Mouse (Mus musculus) embryonic fibroblast, embryonic 13.5 days (primary cell): Measurements from ENCODE around the gene Gm3194. TPM values are rescaled to one million over a fixed set of nuclear protein-coding genes. Genes with fewer than 3 reads are reported as not detected.
"Not testable (repeated sequence)": the region's sequence is repeated elsewhere in the genome, so short reads cannot be mapped to it uniquely, and the experiment has no call there.

ENCODE experiments used
- H3K27ac ChIP-seq: 2 replicates; pipeline ENCODE4 v1.5.1; 2012; ENCODE audit warnings: low read length, control low read depth, inconsistent platforms; ENCODE audit not compliant: insufficient read depth
- H3K4me1 ChIP-seq: 2 replicates; pipeline ENCODE4 v1.6.1; 2011; ENCODE audit warnings: low read length; ENCODE audit not compliant: control insufficient read depth, insufficient read depth
- H3K4me3 ChIP-seq: 2 replicates; pipeline ENCODE4 v1.5.1; 2011; ENCODE audit warnings: mild to moderate bottlenecking, control low read depth, low read length; ENCODE audit not compliant: insufficient read depth
- polyA plus RNA-seq: library from polyadenylated mRNA; stranded (reverse); fragments of >200 nt; gene quantifications from 2 replicates; pipeline ENCODE4 v1.2.4, GENCODE M21; 2011; ENCODE audit warnings: low read depth; ENCODE audit not compliant: missing spikeins, insufficient read length

Gm3194 gene
- polyA plus RNA-seq, result not detected in 2 replicates

DNA sequence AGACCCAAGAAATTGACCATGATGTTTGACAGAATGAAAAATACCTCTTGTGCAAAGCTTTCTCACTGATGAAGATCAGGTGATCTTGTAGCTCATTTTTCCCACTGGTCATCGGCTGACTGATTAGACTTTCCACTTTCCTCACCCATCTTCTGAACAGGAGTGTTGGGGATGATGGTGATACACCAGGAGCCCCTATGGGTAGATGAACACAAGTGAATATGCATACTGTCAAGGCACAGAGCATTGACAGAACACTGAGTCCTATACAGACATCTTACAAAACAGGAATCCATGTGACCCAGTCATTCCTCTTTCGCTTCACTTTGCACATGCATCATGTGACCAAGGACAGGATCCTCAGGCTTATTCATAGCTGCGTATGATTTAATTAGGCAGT lies at the start of gene Gm3194:
TSS of gene Gm3194 (minus strand) at position 101 of the 400 bp plus-strand sequence.
- not testable (repeated sequence) for H3K27ac ChIP-seq, H3K4me1 ChIP-seq, H3K4me3 ChIP-seq

- not testable (repeated sequence) for H3K4me3 ChIP-seq, H3K27ac ChIP-seq, H3K4me1 ChIP-seq
These were observed 46.1 kb upstream of the Gm3194 start, which contains the start of gene Gm3488 for GRCm38 (mm10) chr14:5501374-5501773. Gm3488 (plus strand) TSS chr14:5501674.

DNA sequence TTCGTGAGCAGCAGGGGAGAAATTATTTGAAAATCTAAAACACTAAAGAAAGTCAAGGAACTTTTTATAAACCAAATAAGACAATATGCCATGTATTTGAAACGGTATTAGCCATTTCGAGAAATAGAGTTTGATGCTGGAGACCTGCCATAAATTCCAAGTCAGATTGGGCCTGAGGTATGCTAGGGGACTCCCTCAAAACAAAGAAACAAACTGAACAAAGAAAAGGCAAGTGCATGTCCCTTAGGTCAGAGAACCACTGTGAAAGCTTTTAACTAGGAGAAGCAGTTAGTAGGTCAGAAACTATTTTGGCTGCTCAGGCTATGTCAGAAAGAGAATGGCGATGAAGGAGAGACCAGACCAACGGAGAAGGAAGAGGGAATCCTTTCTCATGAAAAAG lies 28.6 kb upstream of the Gm3194 start, which contains the start of gene Gm3187:
TSS of gene Gm3187 (plus strand) at position 301 of the 400 bp plus-strand sequence.
- not testable (repeated sequence) for H3K4me3 ChIP-seq, H3K4me1 ChIP-seq, H3K27ac ChIP-seq

- H3K4me1 ChIP-seq, H3K4me3 ChIP-seq, H3K27ac ChIP-seq: not testable (repeated sequence)
These were observed 22.5 kb upstream of the Gm3194 start, which contains the start of gene Gm8246 for GRCm38 (mm10) chr14:5477730-5478129. Gm8246 (minus strand) TSS chr14:5477830.

- not testable (repeated sequence) for H3K27ac ChIP-seq, H3K4me1 ChIP-seq, H3K4me3 ChIP-seq
These were observed 5.2 kb upstream of the Gm3194 start for GRCm38 (mm10) chr14:5460469-5460868.

GRCm38 (mm10) chr14:5388949-5389348 lies 66.3 kb downstream of the Gm3194 start, which contains the start of gene Gm3500:
Gm3500 (minus strand) TSS chr14:5389049.
- H3K4me3 ChIP-seq, H3K27ac ChIP-seq, H3K4me1 ChIP-seq: not testable (repeated sequence)

Other genes starting within 250 kb of the Gm3194 start
- gene Gm3526, start 194.9 kb downstream of the Gm3194 start, polyA plus RNA-seq, result not detected in 2 replicates
- not detected in 2 replicates for gene Gm3542, start 120.5 kb downstream of the Gm3194 start, polyA plus RNA-seq
- not detected in 2 replicates for gene Gm3500, start 66.4 kb downstream of the Gm3194 start, polyA plus RNA-seq
- not detected in 2 replicates for gene Gm8246, start 22.4 kb upstream of the Gm3194 start, polyA plus RNA-seq
- not detected in 2 replicates for gene Gm3187, start 28.7 kb upstream of the Gm3194 start, polyA plus RNA-seq
- gene Gm3488, start 46.2 kb upstream of the Gm3194 start, polyA plus RNA-seq, result not detected in 2 replicates
- gene Gm3532, start 83.0 kb upstream of the Gm3194 start, polyA plus RNA-seq, result not detected in 2 replicates
- gene Gm8265, start 177.6 kb upstream of the Gm3194 start, polyA plus RNA-seq, result not detected in 2 replicates
- not detected in 2 replicates for gene Gm9603, start 232.0 kb upstream of the Gm3194 start, polyA plus RNA-seq